In the genomic region with DNA sequence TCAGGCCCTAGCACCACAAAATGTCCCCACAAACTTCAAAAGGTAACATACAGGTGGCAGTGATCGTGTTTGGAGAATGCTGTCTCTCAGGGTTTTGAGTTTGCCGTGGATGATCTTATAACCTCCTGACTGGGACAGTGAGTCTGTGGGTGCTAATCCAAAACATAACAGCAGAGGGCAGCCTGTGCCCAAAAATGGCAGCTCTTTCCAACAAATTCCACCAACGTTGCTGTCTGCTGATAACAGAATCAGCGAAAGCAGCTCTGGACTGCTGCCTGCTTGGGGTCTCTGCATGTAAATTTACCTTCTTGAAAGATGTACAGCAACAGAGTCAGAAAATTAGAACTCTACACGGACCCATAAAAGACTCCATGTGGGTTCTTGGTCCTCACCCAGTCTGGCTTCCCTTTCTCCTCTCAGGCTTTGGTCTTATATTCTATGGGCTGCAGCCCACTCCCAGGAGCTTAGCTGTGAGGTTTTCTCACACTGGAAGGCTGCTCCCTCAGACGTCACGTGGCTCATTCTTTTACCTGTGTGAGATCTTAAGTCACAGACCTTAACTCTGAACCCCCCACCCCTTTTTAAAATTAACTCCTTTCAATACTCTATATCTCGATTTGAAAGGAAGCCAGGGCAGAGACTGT, we compare ENCODE assay signal across 9 mouse cellular contexts. TPM values are rescaled to one million over a fixed set of nuclear protein-coding genes. Genes with fewer than 3 reads are reported as not detected.
DNase-seq lines count a peak whose midpoint lies in the region; ATAC-seq lines count a peak whose summit lies in the region.
"Had no signal": no experiment of that assay in that cellular context is flagged by ENCODE, and none has a peak within 500 bp of the region (broad histone marks: within the 10 kb centered on the region; RNA-seq: fewer than 3 reads in every experiment).

No protein-coding gene starts in this region.

- 24% methylated on average over 8 of the region's 8 CpGs for WGBS in kidney, embryonic 14.5 days
- 24% methylated on average over 8 of the region's 8 CpGs for WGBS in limb, embryonic 13.5 days
- 27% methylated on average over 8 of the region's 8 CpGs for WGBS in neural tube, embryonic 13.5 days

- H3K9me3 ChIP-seq in kidney, embryonic 14.5 days (ENCODE audit: control insufficient read depth, low read length): no peaks in the 10 kb centered on the region
- no peaks in the 10 kb centered on the region for H3K9me3 ChIP-seq in limb, embryonic 13.5 days
- H3K9me3 ChIP-seq in neural tube, embryonic 13.5 days: no peaks in the 10 kb centered on the region

- no peak overlapping the region for H3K4me3 ChIP-seq in kidney, embryonic 14.5 days (ENCODE audit: low read length)
- H3K4me3 ChIP-seq in limb, embryonic 13.5 days: no peak overlapping the region
- no peak overlapping the region for H3K4me3 ChIP-seq in neural tube, embryonic 13.5 days
- H3K4me3 ChIP-seq: erythroblast, embryonic 14.5 days had no signal

- H3K36me3 ChIP-seq in kidney, embryonic 14.5 days (ENCODE audit: control insufficient read depth, insufficient read depth, low read length): no peaks in the 10 kb centered on the region
- H3K36me3 ChIP-seq in limb, embryonic 13.5 days: no peaks in the 10 kb centered on the region
- H3K36me3 ChIP-seq in neural tube, embryonic 13.5 days: no peaks in the 10 kb centered on the region

- H3K9ac ChIP-seq in kidney, embryonic 14.5 days (ENCODE audit: low read depth, low read length): no peak overlapping the region
- no peak overlapping the region for H3K9ac ChIP-seq in limb, embryonic 13.5 days
- H3K9ac ChIP-seq in neural tube, embryonic 13.5 days: no peak overlapping the region

- no peak overlapping the region for H3K4me2 ChIP-seq in kidney, embryonic 14.5 days (replicated peaks; ENCODE audit: low read depth, low read length)
- H3K4me2 ChIP-seq in limb, embryonic 13.5 days (replicated peaks): no peak overlapping the region
- no peak overlapping the region for H3K4me2 ChIP-seq in neural tube, embryonic 13.5 days

- peak; percentile 73 for ATAC-seq in kidney, embryonic 14.5 days (ENCODE audit: low FRiP score, low TSS enrichment)
- ATAC-seq in limb, embryonic 13.5 days (ENCODE audit: low FRiP score, low read depth): peak; percentile 44; the same call in 1 of the 2 replicates
- peak; percentile 59; the same call in 1 of the 2 replicates for ATAC-seq in neural tube, embryonic 13.5 days (ENCODE audit: low read depth)

- H3K27me3 ChIP-seq in kidney, embryonic 14.5 days (ENCODE audit: control insufficient read depth, insufficient read depth, low read length): no peaks in the 10 kb centered on the region
- 0 out of 2 replicates have a peak, but pooled peaks cover 4% of the 10 kb centered on the region for H3K27me3 ChIP-seq in limb, embryonic 13.5 days
- no peaks in the 10 kb centered on the region; the same call in 1 of the 2 replicates for H3K27me3 ChIP-seq in neural tube, embryonic 13.5 days

- H3K27ac ChIP-seq in kidney, embryonic 14.5 days (ENCODE audit: low read depth, low read length): no peak overlapping the region
- no peak overlapping the region for H3K27ac ChIP-seq in limb, embryonic 13.5 days
- H3K27ac ChIP-seq in neural tube, embryonic 13.5 days (replicated peaks): no peak overlapping the region

- no peaks in the 10 kb centered on the region for H3K4me1 ChIP-seq in kidney, embryonic 14.5 days (ENCODE audit: control insufficient read depth, insufficient read depth, low read length)
- no peaks in the 10 kb centered on the region for H3K4me1 ChIP-seq in limb, embryonic 13.5 days
- H3K4me1 ChIP-seq in neural tube, embryonic 13.5 days (replicated peaks): 0 out of 2 replicates have a peak, but pooled peaks cover 3% of the 10 kb centered on the region

- peak; percentile 69 for DNase-seq in 3T3-L1 (ENCODE audit: low read depth, low spot score)
- peak; percentile 33 for DNase-seq in Muller cell, postnatal 12 days (ENCODE audit: inconsistent ontology term)
- peak; percentile 93 to 96 for DNase-seq in cerebellum, postnatal 10 days
- peak; percentile 77 to 84 for DNase-seq in frontal cortex, postnatal 25 days (ENCODE audit: low spot score in 2 of 2)
- peak; percentile 35 to 48 for DNase-seq in urinary bladder, postnatal 36 days (ENCODE audit: low spot score in 2 of 2)

RNA-seq across cellular contexts. Expression of gene Zkscan2, which starts 24.1 kb away (rescaled TPM):
- polyA plus RNA-seq in kidney, embryonic 14.5 days (2014; fragmentation: Nextera tagmentation; extraction: Ambion mirVana): 2.4 and 5.0 TPM in 2 replicates
- polyA plus RNA-seq in limb, embryonic 13.5 days (2015; fragmentation: Nextera tagmentation; extraction: Ambion mirVana): 4.5 and 4.9 TPM in 2 replicates
- polyA plus RNA-seq in neural tube, embryonic 13.5 days (2015; fragmentation: Nextera tagmentation; extraction: Ambion mirVana): 10.1 and 10.7 TPM in 2 replicates
- polyA plus RNA-seq: erythroblast, embryonic 14.5 days had no signal

Comparison
In these comparisons a context has a peak if more than half of its experiments do, and no peak if none do; other contexts are left out.
1. DNase-seq: peak in every context shown above with its lines; median percentile 94 in cerebellum, postnatal 10 days; 80 in frontal cortex, postnatal 25 days; 69 in 3T3-L1; 42 in urinary bladder, postnatal 36 days; 33 in Muller cell, postnatal 12 days.